Mouse (Mus musculus) ES-Bruce4 (cell line): ENCODE measurements around the gene BC051665.

Source experiments
- CTCF ChIP-seq: IDR thresholded peaks from one replicate; pipeline ENCODE4 v1.8.1; 2011; ENCODE audit warnings: low read depth, low read length
- EP300 ChIP-seq: IDR thresholded peaks from 2 replicates; pipeline ENCODE4 v1.6.1; 2011; ENCODE audit warnings: low read depth, low read length; ENCODE audit not compliant: insufficient read depth
- POLR2A ChIP-seq: IDR thresholded peaks from one replicate; pipeline ENCODE4 v1.8.1; 2011; ENCODE audit warnings: low read length; ENCODE audit not compliant: insufficient read depth

- TF ChIP-seq CTCF (no peak), POLR2A (no peak), EP300 (no peak)
Observed at GRCm38 (mm10) chr13:60744736-60745135, 41.4 kb downstream of the BC051665 start.
